Mouse (Mus musculus) heart, adult 2 months (tissue): ENCODE data around the gene Ctse.

Experiments
- CTCF ChIP-seq: fragments of 200-600 bp; IDR thresholded peaks from 2 replicates; pipeline ENCODE4 v1.8.1; 2022; ENCODE audit warnings: antibody characterized with exemption, mild to moderate bottlenecking, moderate library complexity
- EP300 ChIP-seq: fragments of 200-500 bp; IDR thresholded peaks from 2 replicates; pipeline ENCODE4 v1.6.1; 2011; ENCODE audit warnings: low read depth, low read length, control low read depth; ENCODE audit not compliant: insufficient read depth
- POLR2A ChIP-seq: fragments of 200-500 bp; IDR thresholded peaks from 2 replicates; pipeline ENCODE4 v1.6.1; 2011; ENCODE audit warnings: mild to moderate bottlenecking, low read depth, low read length, control low read depth; ENCODE audit not compliant: insufficient read depth

DNA sequence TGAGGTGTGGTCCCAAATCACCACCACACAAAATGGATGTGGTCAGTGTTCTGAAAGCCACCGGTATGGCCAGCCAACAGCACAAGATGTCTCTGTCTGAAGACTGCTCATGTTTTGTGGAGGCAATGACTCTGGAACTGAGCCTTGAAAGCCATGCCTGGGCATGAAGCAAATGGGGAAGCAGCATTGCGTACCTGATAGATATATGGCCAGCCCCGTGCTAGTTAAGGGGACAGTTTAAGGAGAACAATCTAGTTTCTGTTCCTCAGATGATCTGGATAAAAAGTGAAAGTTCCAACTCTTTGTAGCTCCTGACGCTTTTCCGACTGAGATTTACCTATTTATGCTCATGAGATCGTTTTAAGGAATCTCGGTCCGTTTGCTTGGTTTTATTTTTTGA, 33.0 kb downstream of the Ctse start:
- TF ChIP-seq POLR2A (no peak), CTCF (no peak), EP300 (no peak)
